Mouse (Mus musculus) heart, adult 8-10 months (tissue): ENCODE measurements at regions not wholly inside any gene's neighbourhood (a gene's known extent, or its start where the extent isn't known, plus 50 kb on each side); places are given as distances from the start of the nearest gene placed in this dataset.

Experiments used
- DNase-seq: peaks from one replicate; pipeline ENCODE4 v3.0.0; 2022; ENCODE audit warnings: low spot score

- no peak for DNase-seq
Observed at GRCm38 (mm10) chr7:70117930-70118922, 248.3 kb downstream of the Nr2f2 start.

GRCm38 (mm10) chr7:70109013-70109412 lies 257.5 kb downstream of the Nr2f2 start:
- DNase-seq = no peak

- DNase-seq = no peak
Observed at GRCm38 (mm10) chr7:70105024-70105423, 261.5 kb downstream of the Nr2f2 start.

GRCm38 (mm10) chr7:70104486-70104885 lies 262.0 kb downstream of the Nr2f2 start:
- no peak for DNase-seq

- no peak for DNase-seq
Observed at GRCm38 (mm10) chr7:70103680-70104079, 262.9 kb downstream of the Nr2f2 start.

- DNase-seq = no peak
Observed at GRCm38 (mm10) chr7:70099001-70099400, 267.5 kb downstream of the Nr2f2 start.

- no peak for DNase-seq
Observed at GRCm38 (mm10) chr7:70093916-70094784, 272.4 kb downstream of the Nr2f2 start.

GRCm38 (mm10) chr7:70092089-70092488 lies 274.4 kb downstream of the Nr2f2 start:
- no peak for DNase-seq

GRCm38 (mm10) chr7:70089121-70089520 lies 277.4 kb downstream of the Nr2f2 start:
- DNase-seq = no peak

- no peak for DNase-seq
Observed at GRCm38 (mm10) chr7:70069662-70070061, 296.9 kb downstream of the Nr2f2 start.

GRCm38 (mm10) chr7:70067828-70068719 lies 298.5 kb downstream of the Nr2f2 start:
- no peak for DNase-seq

GRCm38 (mm10) chr7:70067071-70067470 lies 299.5 kb downstream of the Nr2f2 start:
- DNase-seq = no peak

- no peak for DNase-seq
Observed at GRCm38 (mm10) chr7:70066448-70066847, 300.1 kb downstream of the Nr2f2 start.

- no peak for DNase-seq
Observed at GRCm38 (mm10) chr7:70065471-70066130, 300.9 kb downstream of the Nr2f2 start.

- DNase-seq = no peak
Observed at GRCm38 (mm10) chr7:70047415-70047753, 319.2 kb downstream of the Nr2f2 start.

GRCm38 (mm10) chr7:70046691-70047414 lies 319.7 kb downstream of the Nr2f2 start:
- no peak for DNase-seq

- no peak for DNase-seq
Observed at GRCm38 (mm10) chr7:70037011-70037410, 329.5 kb downstream of the Nr2f2 start.

- no peak for DNase-seq
Observed at GRCm38 (mm10) chr7:70032857-70033256, 333.7 kb downstream of the Nr2f2 start.

GRCm38 (mm10) chr7:70029311-70029710 lies 337.2 kb downstream of the Nr2f2 start:
- no peak for DNase-seq

- DNase-seq = no peak
Observed at GRCm38 (mm10) chr7:70025527-70025926, 341.0 kb downstream of the Nr2f2 start.
